Mouse (Mus musculus): ENCODE measurements around the gene Kctd11. TPM values are rescaled to one million over a fixed set of nuclear protein-coding genes. Genes with fewer than 3 reads are reported as not detected.

The Kctd11 gene
- total and polyA plus RNA-seq, 3 experiments = 1.8 to 3.9 (median 2.1) TPM

DNA sequence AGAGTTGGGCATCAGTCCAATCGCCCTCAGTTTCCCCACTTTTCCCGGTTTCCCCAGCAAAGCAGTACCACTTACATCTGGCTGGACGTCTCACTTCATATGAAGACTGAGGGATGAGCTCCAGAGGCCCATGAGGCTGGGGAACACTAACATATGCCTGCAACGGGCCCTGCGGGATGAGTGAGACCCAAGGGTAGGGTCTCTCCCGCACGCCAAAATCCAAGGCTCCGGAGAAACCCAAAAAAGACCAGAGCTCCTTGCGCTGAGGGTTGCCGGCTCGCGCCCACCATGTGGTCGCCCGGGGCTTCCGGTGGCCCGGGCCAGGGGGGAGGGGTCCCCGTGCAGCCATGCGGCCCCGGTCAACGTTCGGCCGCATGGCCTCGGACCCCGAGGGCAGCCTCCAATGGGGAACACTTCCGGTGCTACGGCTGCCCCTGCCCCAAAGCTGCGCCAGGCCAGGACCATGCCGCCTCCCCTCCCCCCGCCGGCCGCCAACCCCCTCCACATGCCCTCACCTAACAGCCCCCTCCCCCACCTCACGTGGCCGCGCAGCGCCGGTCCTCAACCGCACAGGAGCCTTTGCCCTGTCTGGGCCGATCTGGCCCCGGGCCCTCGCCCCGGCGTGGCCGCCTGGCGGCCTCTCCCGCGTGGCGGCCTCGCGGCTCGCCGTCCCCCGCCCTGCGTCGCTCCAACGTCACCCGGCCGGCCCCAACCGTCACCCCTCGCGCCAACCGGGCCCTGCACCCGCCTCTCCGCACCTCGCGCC is 39.2 kb upstream of the Kctd11 start:
- H3K4me3 ChIP-seq (replicated peaks in 1 of 3; ENCODE audit: low read depth in 2 of 3, low read length in 2 of 3, poor library complexity in 1 of 3) = peak overlapping the region; percentile 90 to 99 (median 95)
- peak; percentile 82 for TF ChIP-seq MXI1 (IDR thresholded peaks at IDR 0.05; ENCODE audit: low read depth, low read length)
- 0 out of 2 replicates have a peak, but pooled peaks have one; percentile 8 for TF ChIP-seq ELF1 (IDR thresholded peaks at IDR 0.05; ENCODE audit: low read depth, low read length)
- peak; percentile 54 for TF ChIP-seq HCFC1 (IDR thresholded peaks at IDR 0.05; ENCODE audit: low read depth, low read length)
- no peak; the same call in 1 of the 2 replicates for TF ChIP-seq TCF12 (IDR thresholded peaks at IDR 0.05; ENCODE audit: low read depth, low read length)
- no peak for TF ChIP-seq NELFE (IDR thresholded peaks at IDR 0.05; ENCODE audit: low read depth, low read length)
- peak; percentile 94 for TF ChIP-seq MAX (IDR thresholded peaks at IDR 0.05; ENCODE audit: low read length)
- TF ChIP-seq MAFK (IDR thresholded peaks at IDR 0.05; ENCODE audit: insufficient replicate concordance, low read length) = no peak
- TF ChIP-seq KAT2A (IDR thresholded peaks at IDR 0.05; ENCODE audit: insufficient replicate concordance, low read length) = no peak
- TF ChIP-seq E2F4 (IDR thresholded peaks at IDR 0.05; ENCODE audit: insufficient replicate concordance, low read depth, low read length) = no peak
- no peak for TF ChIP-seq SMC3 (IDR thresholded peaks at IDR 0.05; ENCODE audit: low read depth, low read length)
- peak; percentile 98 for TF ChIP-seq MYC (IDR thresholded peaks at IDR 0.05; ENCODE audit: low read depth, low read length)
- no peak for TF ChIP-seq POLR2A (IDR thresholded peaks at IDR 0.05; ENCODE audit: low read depth, low read length)
- 0 out of 2 replicates have a peak, but pooled peaks have one; percentile 26 for TF ChIP-seq MAZ (IDR thresholded peaks at IDR 0.05; ENCODE audit: low read depth, low read length)
- no peak for TF ChIP-seq ZKSCAN1 (IDR thresholded peaks at IDR 0.05; ENCODE audit: borderline replicate concordance, low read depth, low read length)
- no peak for TF ChIP-seq TBP (conservative IDR thresholded peaks at IDR 0.05; ENCODE audit: low read depth, low read length)
- peak; percentile 85 for TF ChIP-seq BHLHE40 (IDR thresholded peaks at IDR 0.05; ENCODE audit: low read depth, low read length)
- TF ChIP-seq ZNF384 (IDR thresholded peaks at IDR 0.05; ENCODE audit: low read depth, low read length) = no peak
- TF ChIP-seq ZMIZ1 (IDR thresholded peaks at IDR 0.05; ENCODE audit: low read depth, low read length) = no peak
- no peak for TF ChIP-seq JUN (IDR thresholded peaks at IDR 0.05; ENCODE audit: insufficient read depth, low read depth, low read length)
- TF ChIP-seq EP300 (IDR thresholded peaks at IDR 0.05; ENCODE audit: low read length) = no peak
- no peak for TF ChIP-seq CTCF (conservative IDR thresholded peaks at IDR 0.05 in 1 of 2, IDR thresholded peaks at IDR 0.05 in 1 of 2; ENCODE audit: low read depth in 2 of 2, low read length in 2 of 2)
- peak; percentile 27; the same call in 1 of the 2 replicates for TF ChIP-seq USF1 (IDR thresholded peaks at IDR 0.05; ENCODE audit: low read depth, low read length)
- TF ChIP-seq RAD21 (IDR thresholded peaks at IDR 0.05; ENCODE audit: low read depth, low read length) = no peak
- no peak for TF ChIP-seq POLR2AphosphoS2 (IDR thresholded peaks at IDR 0.05; ENCODE audit: low read depth, low read length)
- no peak for TF ChIP-seq GABPA (IDR thresholded peaks at IDR 0.05; ENCODE audit: insufficient replicate concordance, low read depth, low read length)
- TF ChIP-seq ZC3H11A (IDR thresholded peaks at IDR 0.05; ENCODE audit: low read depth, low read length) = no peak
- no peak for TF ChIP-seq JUND (conservative IDR thresholded peaks at IDR 0.05; ENCODE audit: low read depth, low read length)
- TF ChIP-seq CHD1 (IDR thresholded peaks at IDR 0.05; ENCODE audit: low read depth, low read length) = no peak
- TF ChIP-seq CHD2 (IDR thresholded peaks at IDR 0.05; ENCODE audit: low read length) = peak; percentile 86
- TF ChIP-seq SIN3A (IDR thresholded peaks at IDR 0.05; ENCODE audit: low read length) = no peak; the same call in 1 of the 2 replicates
- peak; percentile 12; the same call in 1 of the 2 replicates for TF ChIP-seq IRF4 (IDR thresholded peaks at IDR 0.05; ENCODE audit: low read depth, low read length)
- TF ChIP-seq PAX5 (IDR thresholded peaks at IDR 0.05; ENCODE audit: low read length) = no peak
- no peak for TF ChIP-seq NRF1 (IDR thresholded peaks at IDR 0.05; ENCODE audit: low read depth, low read length)
- TF ChIP-seq USF2 (conservative IDR thresholded peaks at IDR 0.05; ENCODE audit: low read depth, low read length) = no peak
- TF ChIP-seq ETS1 (conservative IDR thresholded peaks at IDR 0.05; ENCODE audit: low read depth, low read length) = no peak
- TF ChIP-seq UBTF (IDR thresholded peaks at IDR 0.05; ENCODE audit: low read depth, low read length) = no peak
- TF ChIP-seq RCOR1 (conservative IDR thresholded peaks at IDR 0.05; ENCODE audit: low read depth, low read length) = no peak
- no peak; the same call in 1 of the 2 replicates for TF ChIP-seq MEF2A (IDR thresholded peaks at IDR 0.05; ENCODE audit: borderline replicate concordance, low read depth, low read length)
- no peaks in the 10 kb centered on the region for H3K27me3 ChIP-seq (replicated peaks)
- peak overlapping the region; percentile 29; the same call in 1 of the 2 replicates for H3K4me2 ChIP-seq (ENCODE audit: insufficient read depth, low read depth, poor library complexity, severe bottlenecking)
- peaks cover 17 to 50% of the 10 kb centered on the region in 2 experiments for H3K4me1 ChIP-seq (ENCODE audit: control insufficient read depth in 1 of 2, insufficient read depth in 2 of 2)
- in situ Hi-C loops (cut with MboI; ENCODE audit: low pct_ligation_motif_present, low pct_unique_long_range_greater_than_20kb, low sequenced_read_pairs) = no loop called here
- H3K9me3 ChIP-seq (replicated peaks; ENCODE audit: low read length) = no peaks in the 10 kb centered on the region
- H3K27ac ChIP-seq (ENCODE audit: insufficient read depth, low read depth) = peak overlapping the region; percentile 89
- H3K36me3 ChIP-seq (replicated peaks in 1 of 2; ENCODE audit: control insufficient read depth in 1 of 2, insufficient read depth in 1 of 2, low read length in 1 of 2) = peaks cover 36 to 40% of the 10 kb centered on the region in 2 experiments
- DNase-seq (ENCODE audit: extremely low read depth) = peak; percentile 66
- peaks cover 51% of the 10 kb centered on the region for H3K79me2 ChIP-seq (replicated peaks; ENCODE audit: control insufficient read depth, extremely low read depth, insufficient read depth, poor library complexity, severe bottlenecking)
- peak overlapping the region; percentile 97 for H3K9ac ChIP-seq (ENCODE audit: insufficient read depth, low read depth)
- dilution Hi-C loops (cut with MboI; ENCODE audit: extremely low pct_ligation_motif_present, extremely low pct_unique_long_range_greater_than_20kb, low sequenced_read_pairs) = no loop called here
